Mouse (Mus musculus) ES-Bruce4 (cell line): ENCODE measurements at regions not wholly inside any gene's neighbourhood (a gene's known extent, or its start where the extent isn't known, plus 50 kb on each side); places are given as distances from the start of the nearest gene placed in this dataset.

Experiments
- CTCF ChIP-seq: IDR thresholded peaks from one replicate; pipeline ENCODE4 v1.8.1; 2011; ENCODE audit warnings: low read depth, low read length
- EP300 ChIP-seq: IDR thresholded peaks from 2 replicates; pipeline ENCODE4 v1.6.1; 2011; ENCODE audit warnings: low read depth, low read length; ENCODE audit not compliant: insufficient read depth
- POLR2A ChIP-seq: IDR thresholded peaks from one replicate; pipeline ENCODE4 v1.8.1; 2011; ENCODE audit warnings: low read length; ENCODE audit not compliant: insufficient read depth

GRCm38 (mm10) chr2:139179641-139180040, 314.1 kb upstream of the Sptlc3 start:
- TF ChIP-seq CTCF (no peak), EP300 (no peak), POLR2A (no peak)
